11 mouse cellular contexts compared by ENCODE assay signal in genomic region chr6:115990056-115990455, GRCm38 (mm10). TPM values are rescaled to one million over a fixed set of nuclear protein-coding genes. Genes with fewer than 3 reads are reported as not detected.
DNase-seq lines count a peak whose midpoint lies in the region; ATAC-seq and TF ChIP-seq lines count a peak whose summit lies in the region.
"Had no signal": no experiment of that assay in that cellular context is flagged by ENCODE, and none has a peak within 500 bp of the region (broad histone marks: within the 10 kb centered on the region; RNA-seq: fewer than 3 reads in every experiment).

No protein-coding gene starts in this region.

- DNase-seq in hindbrain, embryonic 11.5 days (ENCODE audit: low spot score): no peak
- no peak for DNase-seq in CH12.LX (ENCODE audit: extremely low read depth)
- DNase-seq in embryo, embryonic 9.5 days (ENCODE audit: extremely low spot score): no peak
- no peak for DNase-seq in cerebellum, postnatal 36 days
- DNase-seq in gastrocnemius, postnatal 14 days: no peak
- DNase-seq: adrenal gland, postnatal 14 days had no signal

- no peak for TF ChIP-seq RAD21 in CH12.LX (IDR thresholded peaks at IDR 0.05; ENCODE audit: low read depth, low read length)

- TF ChIP-seq CTCF in CH12.LX (conservative IDR thresholded peaks at IDR 0.05 in 1 of 2, IDR thresholded peaks at IDR 0.05 in 1 of 2; ENCODE audit: low read depth in 2 of 2, low read length in 2 of 2): no peak

- dilution Hi-C loops in CH12.LX (cut with MboI; ENCODE audit: extremely low pct_ligation_motif_present, extremely low pct_unique_long_range_greater_than_20kb, low sequenced_read_pairs): no loop called here

- WGBS in hindbrain, embryonic 12.5 days: 82% methylated on average over 3 of the region's 3 CpGs
- 92% methylated on average over 3 of the region's 3 CpGs for WGBS in hindbrain, embryonic 11.5 days
- 70% methylated on average over 3 of the region's 3 CpGs for WGBS in embryonic facial prominence, embryonic 12.5 days
- 87% methylated on average over 3 of the region's 3 CpGs for WGBS in limb, embryonic 12.5 days

- in situ Hi-C loops in CH12.LX (cut with MboI; ENCODE audit: low pct_ligation_motif_present, low pct_unique_long_range_greater_than_20kb, low sequenced_read_pairs): no loop called here

- TF ChIP-seq POLR2A in CH12.LX (IDR thresholded peaks at IDR 0.05; ENCODE audit: low read depth, low read length): no peak

- H3K27ac ChIP-seq in hindbrain, embryonic 12.5 days: no peak overlapping the region
- no peak overlapping the region for H3K27ac ChIP-seq in hindbrain, embryonic 11.5 days (ENCODE audit: low read depth, low read length)
- H3K27ac ChIP-seq in CH12.LX (ENCODE audit: insufficient read depth, low read depth): peak overlapping the region; percentile 97
- H3K27ac ChIP-seq in embryonic facial prominence, embryonic 12.5 days: no peak overlapping the region
- no peak overlapping the region for H3K27ac ChIP-seq in limb, embryonic 12.5 days
- H3K27ac ChIP-seq: liver, embryonic 14.5 days had no signal

- no peak overlapping the region for H3K4me3 ChIP-seq in hindbrain, embryonic 12.5 days
- H3K4me3 ChIP-seq in hindbrain, embryonic 11.5 days (ENCODE audit: low read depth, low read length): no peak overlapping the region
- peak overlapping the region; percentile 69 to 96 (median 88) for H3K4me3 ChIP-seq in CH12.LX (replicated peaks in 1 of 3; ENCODE audit: low read depth in 2 of 3, low read length in 2 of 3, poor library complexity in 1 of 3)
- peak overlapping the region; percentile 4; the same call in 1 of the 2 replicates for H3K4me3 ChIP-seq in embryonic facial prominence, embryonic 12.5 days
- H3K4me3 ChIP-seq in limb, embryonic 12.5 days (replicated peaks): no peak overlapping the region

- no peaks in the 10 kb centered on the region for H3K9me3 ChIP-seq in hindbrain, embryonic 12.5 days (replicated peaks)
- no peaks in the 10 kb centered on the region for H3K9me3 ChIP-seq in hindbrain, embryonic 11.5 days (ENCODE audit: control insufficient read depth, low read length)
- H3K9me3 ChIP-seq in CH12.LX (replicated peaks; ENCODE audit: low read length): no peaks in the 10 kb centered on the region
- no peaks in the 10 kb centered on the region for H3K9me3 ChIP-seq in embryonic facial prominence, embryonic 12.5 days
- no peaks in the 10 kb centered on the region for H3K9me3 ChIP-seq in limb, embryonic 12.5 days

- no peak for TF ChIP-seq EP300 in CH12.LX (IDR thresholded peaks at IDR 0.05; ENCODE audit: low read length)

- intact Hi-C loops in gastrocnemius, postnatal 14 days (cut with DNase I; ENCODE audit: low total_unique reads): no loop called here

- H3K9ac ChIP-seq in hindbrain, embryonic 12.5 days: no peak overlapping the region
- no peak overlapping the region for H3K9ac ChIP-seq in hindbrain, embryonic 11.5 days (ENCODE audit: low read depth, low read length)
- peak overlapping the region; percentile 41 for H3K9ac ChIP-seq in CH12.LX (ENCODE audit: insufficient read depth, low read depth)
- no peak overlapping the region; the same call in 1 of the 2 replicates for H3K9ac ChIP-seq in embryonic facial prominence, embryonic 12.5 days
- no peak overlapping the region for H3K9ac ChIP-seq in limb, embryonic 12.5 days (replicated peaks)
- H3K9ac ChIP-seq: liver, embryonic 14.5 days had no signal

- H3K79me2 ChIP-seq in CH12.LX (replicated peaks; ENCODE audit: control insufficient read depth, extremely low read depth, insufficient read depth, poor library complexity, severe bottlenecking): peaks cover 48% of the 10 kb centered on the region

- 0 out of 2 replicates have a peak overlapping the region, but pooled peaks have one; percentile 21 for H3K4me2 ChIP-seq in hindbrain, embryonic 12.5 days (replicated peaks)
- no peak overlapping the region for H3K4me2 ChIP-seq in hindbrain, embryonic 11.5 days (replicated peaks; ENCODE audit: low read depth, low read length)
- peak overlapping the region; percentile 71 for H3K4me2 ChIP-seq in CH12.LX (ENCODE audit: insufficient read depth, low read depth, poor library complexity, severe bottlenecking)
- H3K4me2 ChIP-seq in embryonic facial prominence, embryonic 12.5 days (replicated peaks): peak overlapping the region; percentile 13; the same call in 1 of the 2 replicates
- H3K4me2 ChIP-seq in limb, embryonic 12.5 days: peak overlapping the region; percentile 37; the same call in 1 of the 2 replicates

- H3K4me1 ChIP-seq in hindbrain, embryonic 12.5 days: peaks cover 59% of the 10 kb centered on the region
- peaks cover 20% of the 10 kb centered on the region for H3K4me1 ChIP-seq in hindbrain, embryonic 11.5 days (replicated peaks; ENCODE audit: control insufficient read depth, insufficient read depth, low read length)
- peaks cover 35 to 86% of the 10 kb centered on the region in 2 experiments for H3K4me1 ChIP-seq in CH12.LX (ENCODE audit: control insufficient read depth in 1 of 2, insufficient read depth in 2 of 2)
- peaks cover 56% of the 10 kb centered on the region for H3K4me1 ChIP-seq in embryonic facial prominence, embryonic 12.5 days
- peaks cover 58% of the 10 kb centered on the region for H3K4me1 ChIP-seq in limb, embryonic 12.5 days (replicated peaks)

- no peaks in the 10 kb centered on the region for H3K36me3 ChIP-seq in hindbrain, embryonic 12.5 days
- no peaks in the 10 kb centered on the region for H3K36me3 ChIP-seq in hindbrain, embryonic 11.5 days (ENCODE audit: control insufficient read depth, insufficient read depth, low read length)
- H3K36me3 ChIP-seq in CH12.LX (replicated peaks in 1 of 2; ENCODE audit: control insufficient read depth in 1 of 2, insufficient read depth in 1 of 2, low read length in 1 of 2): peaks cover 0 to 3% of the 10 kb centered on the region in 2 experiments
- no peaks in the 10 kb centered on the region for H3K36me3 ChIP-seq in embryonic facial prominence, embryonic 12.5 days
- H3K36me3 ChIP-seq in limb, embryonic 12.5 days: no peaks in the 10 kb centered on the region
- H3K36me3 ChIP-seq: G1E had no signal

- H3K27me3 ChIP-seq in hindbrain, embryonic 12.5 days: peaks cover 56% of the 10 kb centered on the region
- peaks cover 28% of the 10 kb centered on the region for H3K27me3 ChIP-seq in hindbrain, embryonic 11.5 days (ENCODE audit: control insufficient read depth, insufficient read depth, low read length)
- H3K27me3 ChIP-seq in CH12.LX (replicated peaks): peaks cover 11% of the 10 kb centered on the region
- H3K27me3 ChIP-seq in embryonic facial prominence, embryonic 12.5 days: peaks cover 45% of the 10 kb centered on the region
- H3K27me3 ChIP-seq in limb, embryonic 12.5 days: peaks cover 55% of the 10 kb centered on the region

- no peak for ATAC-seq in hindbrain, embryonic 12.5 days (ENCODE audit: low FRiP score)
- no peak for ATAC-seq in hindbrain, embryonic 11.5 days (ENCODE audit: low FRiP score)
- ATAC-seq in embryonic facial prominence, embryonic 12.5 days (ENCODE audit: insufficient number of reproducible peaks, insufficient read depth, low FRiP score, low TSS enrichment): no peak
- ATAC-seq in limb, embryonic 12.5 days (ENCODE audit: insufficient number of reproducible peaks, insufficient read depth, low FRiP score, low TSS enrichment, low read depth): no peak

TF ChIP-seq in CH12.LX, 34 proteins besides CTCF, POLR2A, EP300 and RAD21:
- TF ChIP-seq CHD1 (IDR thresholded peaks at IDR 0.05; ENCODE audit: low read depth, low read length) (peak; percentile 75; the same call in 1 of the 2 replicates), CHD2 (IDR thresholded peaks at IDR 0.05; ENCODE audit: low read length) (no peak), ELF1 (IDR thresholded peaks at IDR 0.05; ENCODE audit: low read depth, low read length) (no peak), NRF1 (IDR thresholded peaks at IDR 0.05; ENCODE audit: low read depth, low read length) (no peak), ZC3H11A (IDR thresholded peaks at IDR 0.05; ENCODE audit: low read depth, low read length) (no peak), MXI1 (IDR thresholded peaks at IDR 0.05; ENCODE audit: low read depth, low read length) (peak; percentile 30)
TF ChIP-seq in CH12.LX: peak in this region for 2.

RNA-seq across cellular contexts. Expression of gene Plxnd1, which starts 4.7 kb away (rescaled TPM):
- polyA plus RNA-seq in hindbrain, embryonic 12.5 days (2016; fragmentation: Nextera tagmentation; extraction: Ambion mirVana): 21.9 and 24.5 TPM in 2 replicates
- polyA plus RNA-seq in hindbrain, embryonic 11.5 days (2014; fragmentation: Nextera tagmentation; extraction: Ambion mirVana): 17.5 and 18.8 TPM in 2 replicates
- total RNA-seq in CH12.LX (2012; rRNA removed) (69.2 and 73.8 TPM in 2 replicates), CH12.LX (2014; rRNA removed) (20.4 and 27.7 TPM in 2 replicates)
- polyA plus RNA-seq in CH12.LX (2012; ENCODE audit: insufficient read length, low read depth): 49.3 and 63.2 TPM in 2 replicates
- polyA plus RNA-seq in embryonic facial prominence, embryonic 12.5 days (2016; fragmentation: Nextera tagmentation; extraction: Ambion mirVana): 33.1 and 40.5 TPM in 2 replicates
- polyA plus RNA-seq in limb, embryonic 12.5 days (2016; fragmentation: Nextera tagmentation; extraction: Ambion mirVana): 25.2 and 27.5 TPM in 2 replicates
- 10 to 100 TPM; 65.6 to 80.3 TPM for total RNA-seq in gastrocnemius, postnatal 14 days (2021)

RNA-seq across cellular contexts. Expression of gene H1foo, which starts 45.3 kb away (rescaled TPM):
- polyA plus RNA-seq in hindbrain, embryonic 12.5 days (2016; fragmentation: Nextera tagmentation; extraction: Ambion mirVana): not detected in 2 replicates
- polyA plus RNA-seq in hindbrain, embryonic 11.5 days (2014; fragmentation: Nextera tagmentation; extraction: Ambion mirVana): not detected in 2 replicates
- total RNA-seq in CH12.LX (2012; rRNA removed) (0.89 and 1.3 TPM in 2 replicates), CH12.LX (2014; rRNA removed) (0.77 and 0.90 TPM in 2 replicates)
- polyA plus RNA-seq in CH12.LX (2012; ENCODE audit: insufficient read length, low read depth): 1.0 and 1.4 TPM in 2 replicates
- polyA plus RNA-seq in embryonic facial prominence, embryonic 12.5 days (2016; fragmentation: Nextera tagmentation; extraction: Ambion mirVana): not detected in 2 replicates
- polyA plus RNA-seq in limb, embryonic 12.5 days (2016; fragmentation: Nextera tagmentation; extraction: Ambion mirVana): not detected in 2 replicates
- total RNA-seq in gastrocnemius, postnatal 14 days (2021): not detected
- total RNA-seq: adrenal gland, postnatal 14 days; G1E had no signal
- polyA plus RNA-seq: G1E; liver, embryonic 14.5 days had no signal

RNA-seq across cellular contexts. Expression of gene Rho, which starts 58.5 kb away (rescaled TPM):
- polyA plus RNA-seq in hindbrain, embryonic 12.5 days (2016; fragmentation: Nextera tagmentation; extraction: Ambion mirVana): 0.16 and 0.19 TPM in 2 replicates
- polyA plus RNA-seq in hindbrain, embryonic 11.5 days (2014; fragmentation: Nextera tagmentation; extraction: Ambion mirVana): 0.22 and 0.39 TPM in 2 replicates
- total RNA-seq in CH12.LX (2012; rRNA removed) (0.04 and 0.17 TPM in 2 replicates), CH12.LX (2014; rRNA removed) (0.04 TPM in 1 of 2 replicates, not detected in the other)
- polyA plus RNA-seq in CH12.LX (2012; ENCODE audit: insufficient read length, low read depth): not detected in 2 replicates
- polyA plus RNA-seq in embryonic facial prominence, embryonic 12.5 days (2016; fragmentation: Nextera tagmentation; extraction: Ambion mirVana): 0.17 and 0.32 TPM in 2 replicates
- polyA plus RNA-seq in limb, embryonic 12.5 days (2016; fragmentation: Nextera tagmentation; extraction: Ambion mirVana): 0.28 and 0.38 TPM in 2 replicates
- total RNA-seq in gastrocnemius, postnatal 14 days (2021): under 1 TPM; 0.14 to 0.22 TPM
- polyA plus RNA-seq: G1E had no signal

Comparison
In these comparisons a context has a peak if more than half of its experiments do, and no peak if none do; other contexts are left out.
1. H3K4me3 ChIP-seq: peak in CH12.LX (3 of 3) and embryonic facial prominence, embryonic 12.5 days (single experiment); none in hindbrain, embryonic 12.5 days (single experiment), hindbrain, embryonic 11.5 days (single experiment) and limb, embryonic 12.5 days (single experiment).